Mouse (Mus musculus) limb, embryonic 13.5 days (tissue): ENCODE data around the gene Lamb3. TPM values are rescaled to one million over a fixed set of nuclear protein-coding genes. Genes with fewer than 3 reads are reported as not detected.

ENCODE experiments used
- ATAC-seq: fragments of 200-750 bp; cut with Nextera tagmentation; 2 replicates; pipeline ENCODE4 v1.8.0; 2017; ENCODE audit warnings: low read depth, moderate number of reproducible peaks, moderate TSS enrichment; ENCODE audit not compliant: low FRiP score
- H3K27ac ChIP-seq: fragments of 300-500 bp; sonication (generic); 2 replicates; pipeline ENCODE4 v1.5.1; 2015; ENCODE audit warnings: inconsistent platforms, mild to moderate bottlenecking, moderate library complexity
- H3K27me3 ChIP-seq: fragments of 300-500 bp; sonication (generic); 2 replicates; pipeline ENCODE4 v1.6.1; 2015; ENCODE audit warnings: mild to moderate bottlenecking, inconsistent platforms
- H3K36me3 ChIP-seq: fragments of 300-500 bp; sonication (generic); 2 replicates; pipeline ENCODE4 v1.6.1; 2015; ENCODE audit warnings: inconsistent platforms, mild to moderate bottlenecking, moderate library complexity
- H3K4me1 ChIP-seq: fragments of 300-500 bp; sonication (generic); 2 replicates; pipeline ENCODE4 v1.6.1; 2015; ENCODE audit warnings: inconsistent platforms
- H3K4me2 ChIP-seq: fragments of 300-500 bp; sonication (generic); replicated peaks from 2 replicates; pipeline ENCODE4 v1.6.1; 2015; ENCODE audit warnings: inconsistent platforms, mild to moderate bottlenecking, moderate library complexity
- H3K4me3 ChIP-seq: fragments of 300-500 bp; sonication (generic); 2 replicates; pipeline ENCODE4 v1.5.1; 2015; ENCODE audit warnings: moderate library complexity, mild to moderate bottlenecking, inconsistent platforms
- H3K9ac ChIP-seq: fragments of 300-500 bp; sonication (generic); 2 replicates; pipeline ENCODE4 v1.6.1; 2015; ENCODE audit warnings: mild to moderate bottlenecking, inconsistent platforms
- H3K9me3 ChIP-seq: fragments of 300-500 bp; sonication (generic); 2 replicates; pipeline ENCODE4 v1.6.1; 2016; ENCODE audit warnings: inconsistent platforms
- WGBS: fragments of 180-500 bp; shearing (Covaris S2); methylation state at CpG from one replicate; pipeline ENCODE4 v1.1.7; 2015; 5-methylcytosine and 5-hydroxymethylcytosine counted together
- polyA plus RNA-seq: library from polyadenylated mRNA; unstranded; fragments of >200 nt; fragmentation: Nextera tagmentation; extraction: Ambion mirVana; gene quantifications from 2 replicates; pipeline ENCODE4 v1.2.1, GENCODE M21; 2015

Lamb3 gene
- polyA plus RNA-seq, 1 experiment from 2014 or later = 3.6 TPM

GRCm38 (mm10) chr1:193208178-193208577, 679 bp downstream of the Lamb3 start:
- 27% methylated on average over 2 of the region's 2 CpGs for WGBS
- no peak overlapping the region for H3K27ac ChIP-seq

GRCm38 (mm10) chr1:193211371-193211770, 3.9 kb downstream of the Lamb3 start:
- Histone ChIP-seq H3K27me3 (no peaks in the 10 kb centered on the region), H3K4me2 (no peak overlapping the region), H3K9me3 (no peaks in the 10 kb centered on the region), H3K4me3 (no peak overlapping the region), H3K27ac (no peak overlapping the region), H3K4me1 (no peaks in the 10 kb centered on the region), H3K36me3 (no peaks in the 10 kb centered on the region), H3K9ac (no peak overlapping the region)
- 75% methylated on average over 5 of the region's 5 CpGs for WGBS
- no peak for ATAC-seq

More at GRCm38 (mm10) chr1:193208178-193208577, 679 bp downstream of the Lamb3 start:
- Histone ChIP-seq H3K9me3 (no peaks in the 10 kb centered on the region), H3K27me3 (no peaks in the 10 kb centered on the region), H3K36me3 (no peaks in the 10 kb centered on the region), H3K9ac (no peak overlapping the region), H3K4me2 (no peak overlapping the region), H3K4me1 (no peaks in the 10 kb centered on the region), H3K4me3 (no peak overlapping the region)
- ATAC-seq = no peak

- Histone ChIP-seq H3K27ac (no peak overlapping the region), H3K9ac (no peak overlapping the region), H3K36me3 (no peaks in the 10 kb centered on the region), H3K4me1 (no peaks in the 10 kb centered on the region), H3K27me3 (no peaks in the 10 kb centered on the region), H3K9me3 (no peaks in the 10 kb centered on the region), H3K4me3 (no peak overlapping the region), H3K4me2 (no peak overlapping the region)
- WGBS = 73% methylated on average over 5 of the region's 5 CpGs
- ATAC-seq = peak; percentile 57
Measured at GRCm38 (mm10) chr1:193214053-193214452, 6.6 kb downstream of the Lamb3 start.

- no peak for ATAC-seq
- no peak overlapping the region for H3K9ac ChIP-seq
- WGBS = 77% methylated on average over 3 of the region's 3 CpGs
- no peaks in the 10 kb centered on the region for H3K9me3 ChIP-seq
- H3K4me1 ChIP-seq = no peaks in the 10 kb centered on the region
- no peak overlapping the region for H3K4me2 ChIP-seq
- no peaks in the 10 kb centered on the region for H3K36me3 ChIP-seq
- no peak overlapping the region for H3K4me3 ChIP-seq
- H3K27me3 ChIP-seq = no peaks in the 10 kb centered on the region
- no peak overlapping the region for H3K27ac ChIP-seq
Measured at GRCm38 (mm10) chr1:193216000-193216399, 8.5 kb downstream of the Lamb3 start.

GRCm38 (mm10) chr1:193220408-193220807, 12.9 kb downstream of the Lamb3 start:
- Histone ChIP-seq H3K27me3 (no peaks in the 10 kb centered on the region), H3K4me2 (no peak overlapping the region), H3K9ac (no peak overlapping the region), H3K27ac (no peak overlapping the region), H3K9me3 (no peaks in the 10 kb centered on the region), H3K4me1 (no peaks in the 10 kb centered on the region), H3K36me3 (no peaks in the 10 kb centered on the region), H3K4me3 (no peak overlapping the region)
- WGBS = 78% methylated on average over 5 of the region's 5 CpGs
- no peak for ATAC-seq

- no peak overlapping the region for H3K9ac ChIP-seq
- peaks cover 11% of the 10 kb centered on the region for H3K4me1 ChIP-seq
- no peak for ATAC-seq
- no peak overlapping the region for H3K4me3 ChIP-seq
- H3K27ac ChIP-seq = no peak overlapping the region
- no peaks in the 10 kb centered on the region for H3K9me3 ChIP-seq
- H3K36me3 ChIP-seq = no peaks in the 10 kb centered on the region
- no peak overlapping the region for H3K4me2 ChIP-seq
- 18% methylated on average over 3 of the region's 3 CpGs for WGBS
- H3K27me3 ChIP-seq = no peaks in the 10 kb centered on the region
Measured at GRCm38 (mm10) chr1:193225531-193225930, 18.0 kb downstream of the Lamb3 start.

GRCm38 (mm10) chr1:193226114-193226513, 18.6 kb downstream of the Lamb3 start:
- no peak overlapping the region for H3K4me3 ChIP-seq
- H3K27ac ChIP-seq = no peak overlapping the region
- H3K4me2 ChIP-seq = no peak overlapping the region
- H3K36me3 ChIP-seq = no peaks in the 10 kb centered on the region
- H3K9ac ChIP-seq = no peak overlapping the region
- ATAC-seq = no peak
- H3K9me3 ChIP-seq = no peaks in the 10 kb centered on the region
- H3K27me3 ChIP-seq = no peaks in the 10 kb centered on the region
- peaks cover 11% of the 10 kb centered on the region for H3K4me1 ChIP-seq
- 87% methylated on average over 4 of the region's 4 CpGs for WGBS

GRCm38 (mm10) chr1:193226724-193227522, 19.4 kb downstream of the Lamb3 start:
- no peaks in the 10 kb centered on the region for H3K36me3 ChIP-seq
- no peak overlapping the region for H3K4me3 ChIP-seq
- H3K27ac ChIP-seq = peak overlapping the region; percentile 28; the same call in 1 of the 2 replicates
- no peak overlapping the region for H3K9ac ChIP-seq
- 19% methylated on average over 7 of the region's 7 CpGs for WGBS
- H3K9me3 ChIP-seq = no peaks in the 10 kb centered on the region
- no peak overlapping the region for H3K4me2 ChIP-seq
- H3K4me1 ChIP-seq = peaks cover 11% of the 10 kb centered on the region
- H3K27me3 ChIP-seq = no peaks in the 10 kb centered on the region
- ATAC-seq = 0 out of 2 replicates have a peak, but pooled peaks have one; percentile 61

GRCm38 (mm10) chr1:193227537-193227936, 20.0 kb downstream of the Lamb3 start:
- ATAC-seq = no peak
- H3K4me3 ChIP-seq = no peak overlapping the region
- no peaks in the 10 kb centered on the region for H3K27me3 ChIP-seq
- H3K36me3 ChIP-seq = no peaks in the 10 kb centered on the region
- no peak overlapping the region for H3K4me2 ChIP-seq
- H3K4me1 ChIP-seq = peaks cover 11% of the 10 kb centered on the region
- H3K9me3 ChIP-seq = no peaks in the 10 kb centered on the region
- no peak overlapping the region for H3K9ac ChIP-seq
- peak overlapping the region; percentile 28; the same call in 1 of the 2 replicates for H3K27ac ChIP-seq
- WGBS = 66% methylated on average over 4 of the region's 4 CpGs

GRCm38 (mm10) chr1:193229570-193229969, 22.1 kb downstream of the Lamb3 start:
- Histone ChIP-seq H3K4me1 (peaks cover 12% of the 10 kb centered on the region), H3K9me3 (no peaks in the 10 kb centered on the region), H3K27me3 (no peaks in the 10 kb centered on the region), H3K4me3 (no peak overlapping the region), H3K27ac (no peak overlapping the region), H3K9ac (no peak overlapping the region), H3K4me2 (no peak overlapping the region), H3K36me3 (no peaks in the 10 kb centered on the region)
- 87% methylated on average over 5 of the region's 5 CpGs for WGBS
- ATAC-seq = no peak

GRCm38 (mm10) chr1:193230531-193230930, 23.0 kb downstream of the Lamb3 start:
- Histone ChIP-seq H3K27me3 (no peaks in the 10 kb centered on the region), H3K9ac (no peak overlapping the region), H3K4me1 (peaks cover 16% of the 10 kb centered on the region), H3K4me3 (no peak overlapping the region), H3K4me2 (no peak overlapping the region), H3K36me3 (no peaks in the 10 kb centered on the region), H3K9me3 (no peaks in the 10 kb centered on the region), H3K27ac (no peak overlapping the region)
- 75% methylated on average over 3 of the region's 3 CpGs for WGBS
- ATAC-seq = no peak

- H3K4me3 ChIP-seq = no peak overlapping the region
- ATAC-seq = no peak
- peaks cover 16% of the 10 kb centered on the region for H3K4me1 ChIP-seq
- H3K4me2 ChIP-seq = no peak overlapping the region
- no peak overlapping the region for H3K27ac ChIP-seq
- H3K27me3 ChIP-seq = no peaks in the 10 kb centered on the region
- H3K9me3 ChIP-seq = no peaks in the 10 kb centered on the region
- H3K36me3 ChIP-seq = no peaks in the 10 kb centered on the region
- H3K9ac ChIP-seq = no peak overlapping the region
- 65% methylated on average over 5 of the region's 5 CpGs for whole genome bisulfite sequencing
Measured at GRCm38 (mm10) chr1:193230935-193231334, 23.4 kb downstream of the Lamb3 start.

GRCm38 (mm10) chr1:193232732-193233131, 25.2 kb downstream of the Lamb3 start:
- ATAC-seq = no peak
- H3K9me3 ChIP-seq = no peaks in the 10 kb centered on the region
- no peak overlapping the region for H3K4me3 ChIP-seq
- no peaks in the 10 kb centered on the region for H3K36me3 ChIP-seq
- no peaks in the 10 kb centered on the region for H3K27me3 ChIP-seq
- H3K27ac ChIP-seq = no peak overlapping the region
- H3K9ac ChIP-seq = no peak overlapping the region
- 0 out of 2 replicates have a peak, but pooled peaks cover 5% of the 10 kb centered on the region for H3K4me1 ChIP-seq
- H3K4me2 ChIP-seq = no peak overlapping the region
- WGBS = 76% methylated on average over 2 of the region's 2 CpGs
